Mouse (Mus musculus) cerebellum, adult 11-12 months (tissue): ENCODE measurements around the gene Tesk2.

Experiments used
- DNase-seq: peaks from one replicate; pipeline ENCODE4 v3.0.0; 2022

Tesk2 gene

DNA sequence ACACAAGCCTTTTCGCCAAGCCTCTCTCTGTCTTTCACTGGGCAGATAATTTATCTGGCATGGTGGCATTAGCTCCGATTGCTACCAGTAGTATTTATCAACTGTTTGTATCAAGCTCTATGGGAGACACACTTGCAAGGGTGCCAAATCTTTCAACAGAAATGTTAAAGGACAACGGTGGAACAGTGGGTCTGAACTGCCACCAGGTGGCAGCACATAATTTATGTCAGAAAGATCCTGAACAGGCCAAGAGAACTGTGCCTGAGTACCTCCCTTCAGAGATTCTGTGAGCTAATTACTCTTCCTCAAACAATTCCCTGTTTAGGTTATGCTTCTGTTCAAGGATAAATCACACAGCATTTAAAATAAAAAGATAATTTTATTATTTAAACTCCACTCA is 1.4 kb upstream of the Tesk2 start:
- DNase-seq, result peak; percentile 68

GRCm38 (mm10) chr4:116721098-116721628 is 415 bp downstream of the Tesk2 start:
- DNase-seq, result no peak

DNA sequence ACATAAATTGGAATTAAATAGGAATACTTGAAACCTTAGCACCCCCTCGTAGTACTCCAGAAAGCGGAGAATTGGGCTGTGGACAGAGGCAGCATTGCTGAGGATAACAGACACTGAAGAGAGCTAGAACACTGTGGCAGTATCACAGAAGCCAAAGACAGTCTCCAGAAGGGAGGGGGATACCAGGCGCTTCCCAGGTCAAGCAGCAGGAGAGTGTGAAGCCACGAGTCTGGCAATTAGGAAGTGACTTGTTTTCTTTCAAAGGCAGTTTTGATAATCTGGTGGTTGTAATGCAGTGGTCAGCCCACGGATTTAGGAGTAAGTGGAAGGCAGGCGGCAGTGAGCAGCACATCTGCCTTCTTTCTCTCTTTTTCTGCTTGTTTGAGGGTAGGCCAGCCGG is 1.5 kb downstream of the Tesk2 start:
- DNase-seq, result peak; percentile 9

- DNase-seq, result no peak
Measured at GRCm38 (mm10) chr4:116725444-116725843, 4.7 kb downstream of the Tesk2 start.

- DNase-seq, result no peak
Measured at GRCm38 (mm10) chr4:116727401-116727800, 6.7 kb downstream of the Tesk2 start.

DNA sequence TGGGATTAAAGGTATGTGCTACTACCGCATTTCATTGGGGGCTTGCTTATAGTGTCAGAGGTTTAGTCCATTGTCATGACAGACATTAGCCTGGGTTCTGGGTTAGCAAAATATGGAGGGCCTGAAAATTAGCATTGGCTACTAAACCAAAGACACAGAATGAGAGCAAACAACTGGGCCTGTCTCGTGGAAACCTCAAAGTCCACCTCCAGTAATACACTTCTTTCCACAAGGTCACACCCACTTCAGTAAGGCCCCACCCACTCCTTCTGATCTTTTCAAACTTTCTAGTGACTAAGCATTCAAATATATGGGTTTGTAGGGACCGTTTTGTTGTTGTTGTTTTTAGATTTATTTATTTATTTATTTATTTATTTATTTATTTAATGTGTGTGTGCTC is 8.8 kb downstream of the Tesk2 start:
- DNase-seq, result no peak

GRCm38 (mm10) chr4:116731077-116731476 is 10.3 kb downstream of the Tesk2 start:
- DNase-seq, result no peak

DNA sequence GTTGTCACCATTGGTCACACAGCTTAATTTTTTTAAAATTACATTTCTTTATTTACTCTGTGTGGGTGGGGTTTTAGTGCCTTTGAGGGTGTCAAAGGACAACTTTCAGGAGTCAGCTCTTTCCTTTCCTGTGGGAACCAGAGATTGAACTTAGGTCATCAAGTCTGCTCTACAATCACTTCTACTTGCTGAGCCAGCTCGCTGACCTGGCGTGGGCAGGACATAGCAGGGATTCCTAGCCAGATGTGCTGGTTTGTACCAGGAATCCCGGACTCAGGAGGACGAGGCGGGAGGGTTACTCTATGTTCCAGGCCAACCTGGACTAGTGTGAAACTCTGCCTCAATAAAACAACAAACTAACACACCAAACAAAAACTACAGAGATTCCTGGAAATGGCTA is 11.6 kb downstream of the Tesk2 start:
- DNase-seq, result no peak

DNA sequence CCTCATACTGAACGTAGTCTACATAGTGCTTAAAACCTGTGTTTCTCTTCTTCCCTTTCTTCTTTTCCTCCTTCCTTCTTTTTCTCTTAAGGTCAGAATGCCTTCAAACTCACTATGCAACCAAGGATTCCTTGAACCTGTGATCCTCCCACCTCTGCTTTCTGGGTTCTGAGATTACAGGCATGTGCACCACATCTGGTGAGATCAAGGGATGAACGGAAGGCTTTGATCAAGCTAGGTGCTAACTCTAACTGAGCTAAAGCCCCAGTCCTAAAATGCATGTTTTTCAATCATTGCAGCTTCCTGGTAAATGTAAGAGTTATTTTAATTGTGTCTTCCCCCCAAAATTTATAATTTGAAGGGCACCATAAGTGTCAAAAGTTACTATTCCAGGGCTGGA is 14.2 kb downstream of the Tesk2 start:
- no peak for DNase-seq

GRCm38 (mm10) chr4:116738972-116739751 is 18.4 kb downstream of the Tesk2 start:
- DNase-seq, result no peak

GRCm38 (mm10) chr4:116749750-116750149 is 29.0 kb downstream of the Tesk2 start:
- no peak for DNase-seq

GRCm38 (mm10) chr4:116761914-116762313 is 41.2 kb downstream of the Tesk2 start:
- DNase-seq, result no peak

GRCm38 (mm10) chr4:116764001-116764400 is 43.3 kb downstream of the Tesk2 start:
- DNase-seq, result no peak

DNA sequence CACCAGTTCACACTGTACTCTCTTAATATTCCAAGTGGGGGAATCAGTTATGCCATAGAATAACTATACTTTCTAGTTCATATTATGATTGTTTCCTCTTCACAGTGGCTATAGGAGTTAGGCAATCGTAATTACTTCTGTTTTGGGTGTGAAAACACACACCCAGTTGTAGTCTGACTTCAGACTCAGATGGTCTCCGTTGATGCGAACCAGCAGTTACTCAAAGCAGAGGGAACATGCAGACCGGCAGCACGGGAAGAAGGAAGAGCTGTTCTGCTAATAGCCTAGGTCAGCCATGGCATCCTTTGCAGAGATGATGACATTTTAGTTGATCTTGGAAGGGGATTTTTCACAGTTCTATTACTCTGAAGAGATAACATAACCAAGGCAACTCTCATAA is 47.8 kb downstream of the Tesk2 start:
- DNase-seq, result no peak

- DNase-seq, result no peak
Measured at GRCm38 (mm10) chr4:116769060-116769459, 48.3 kb downstream of the Tesk2 start.

GRCm38 (mm10) chr4:116776391-116776790 is 55.6 kb downstream of the Tesk2 start:
- DNase-seq, result no peak

DNA sequence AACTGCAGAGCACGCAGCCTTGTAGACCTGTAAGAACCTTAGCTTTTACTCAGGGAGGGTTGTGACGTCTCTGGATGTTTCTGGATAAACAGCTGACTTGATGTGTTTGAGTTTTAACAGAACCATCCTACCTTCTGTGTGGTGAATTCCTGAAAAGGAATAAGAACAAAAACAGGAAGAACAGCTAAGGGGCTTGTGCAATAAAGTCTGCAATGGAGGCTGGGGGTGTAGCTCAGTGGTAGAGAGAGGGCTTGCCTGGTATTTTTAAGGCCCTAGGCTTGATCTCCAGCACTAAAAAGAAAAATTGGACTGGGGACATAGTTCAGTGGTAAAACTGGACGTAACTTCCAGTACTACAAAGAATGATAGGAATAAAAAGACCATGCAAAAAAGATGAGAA is 56.3 kb downstream of the Tesk2 start:
- DNase-seq, result no peak

GRCm38 (mm10) chr4:116780541-116780940 is 59.8 kb downstream of the Tesk2 start:
- no peak for DNase-seq

DNA sequence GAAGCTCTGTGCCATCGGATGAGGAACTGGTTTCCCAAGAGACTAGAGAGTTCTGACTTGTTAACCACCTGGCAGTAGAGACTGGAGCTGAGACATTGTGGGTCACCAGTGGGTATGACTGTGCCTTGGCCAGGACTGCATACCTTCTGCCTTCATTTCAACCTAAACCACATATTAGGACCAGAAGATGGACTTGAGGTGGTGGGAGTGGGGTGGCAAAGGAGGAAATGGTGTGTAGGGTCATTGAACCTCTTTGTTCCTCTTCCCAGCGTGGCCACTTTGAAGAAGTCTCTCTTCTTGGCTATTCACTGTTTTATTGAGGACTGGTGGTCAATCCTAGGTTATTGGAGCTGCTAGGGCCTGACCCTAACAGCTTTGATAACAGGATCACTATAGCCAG is 60.6 kb downstream of the Tesk2 start:
- DNase-seq, result no peak

DNA sequence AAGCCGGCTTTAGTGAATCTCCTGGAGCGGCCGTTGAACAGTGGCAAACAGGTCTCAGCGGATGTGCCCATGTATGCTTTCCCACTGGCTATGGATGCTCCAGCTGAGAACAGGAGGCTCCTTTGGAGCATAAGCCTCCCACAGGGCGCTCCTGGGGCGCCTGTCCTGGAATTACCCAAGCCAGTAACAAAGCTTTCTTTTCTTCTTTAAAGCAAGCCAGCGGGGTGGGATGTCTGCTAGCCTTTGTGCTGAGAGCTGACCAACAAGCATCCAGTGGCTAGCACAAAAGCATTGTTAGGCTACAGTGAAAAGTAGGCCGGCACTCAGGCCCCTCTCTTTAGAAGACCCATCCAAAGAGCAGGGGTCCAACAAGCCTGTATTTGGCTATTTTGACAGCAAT is 61.4 kb downstream of the Tesk2 start:
- peak; percentile 19 for DNase-seq

- DNase-seq, result no peak
Measured at GRCm38 (mm10) chr4:116786587-116786986, 65.8 kb downstream of the Tesk2 start.

- no peak for DNase-seq
Measured at GRCm38 (mm10) chr4:116787985-116788760, 67.4 kb downstream of the Tesk2 start.

- peak; percentile 68 for DNase-seq
Measured at GRCm38 (mm10) chr4:116788956-116789355, 68.2 kb downstream of the Tesk2 start.

DNA sequence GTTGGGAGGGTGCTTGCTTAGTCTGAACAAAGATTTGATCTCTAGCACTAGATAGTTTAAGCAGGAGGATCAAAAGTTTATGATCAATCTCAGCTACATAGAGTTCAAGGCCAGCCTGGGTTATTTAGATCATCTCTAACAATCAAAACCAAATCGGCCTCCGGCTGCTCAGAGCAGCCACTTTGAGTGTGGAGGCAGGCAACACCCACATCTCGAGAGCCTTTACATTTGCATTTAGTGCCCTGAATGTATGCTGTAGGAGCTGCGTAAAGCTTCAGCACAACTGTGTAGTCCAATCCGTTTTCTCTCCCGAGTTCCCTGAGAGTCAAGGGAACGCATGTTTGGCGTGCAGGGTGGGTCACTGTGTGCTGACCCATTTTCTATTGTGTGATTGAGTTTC is 71.7 kb downstream of the Tesk2 start:
- DNase-seq, result no peak
